Mouse (Mus musculus) bone marrow, adult 2 months (tissue): Measurements from ENCODE around the gene Glb1l.

Experiments used
- CTCF ChIP-seq: fragments of 200-500 bp; IDR thresholded peaks from 2 replicates; pipeline ENCODE4 v1.5.1; 2011; ENCODE audit warnings: low read length, control low read depth; ENCODE audit not compliant: control insufficient read depth, insufficient read depth
- POLR2A ChIP-seq: fragments of 200-500 bp; IDR thresholded peaks from 2 replicates; pipeline ENCODE4 v1.6.1; 2011; ENCODE audit warnings: low read depth, mild to moderate bottlenecking, control low read depth, low read length, borderline replicate concordance; ENCODE audit not compliant: control insufficient read depth

DNA sequence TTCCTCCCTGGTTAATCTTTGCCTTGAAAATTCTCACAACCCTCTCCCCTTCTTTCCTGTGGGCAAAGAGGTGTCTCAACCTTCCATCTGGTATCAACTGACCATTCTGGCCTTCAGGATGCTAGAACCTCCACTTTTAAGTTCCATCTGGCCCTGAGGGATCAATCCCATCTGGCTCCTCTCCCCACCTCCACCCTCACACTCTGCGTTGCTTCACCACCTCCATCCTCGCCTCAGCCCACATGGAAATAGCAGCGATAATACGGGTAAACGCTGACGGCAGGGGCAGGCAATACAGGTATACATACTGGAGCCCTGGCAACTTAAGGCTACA, 7.2 kb upstream of the Glb1l start:
- no peak for TF ChIP-seq POLR2A
- no peak for TF ChIP-seq CTCF
